Mouse (Mus musculus): ENCODE results near the gene Hacd2. TPM values are rescaled to one million over a fixed set of nuclear protein-coding genes. Genes with fewer than 3 reads are reported as not detected.

The Hacd2 gene
- total and polyA plus RNA-seq, 3 experiments: 30.1 to 135 (median 50.3) TPM

GRCm38 (mm10) chr16:35156306-35156695 lies 134.1 kb downstream of the Hacd2 start:
- Histone ChIP-seq H3K4me1 (ENCODE audit: control insufficient read depth in 1 of 2, insufficient read depth in 2 of 2) (peaks cover 2 to 4% of the 10 kb centered on the region in 2 experiments; a peak in 2 of 4 replicates), H3K9ac (ENCODE audit: insufficient read depth, low read depth) (no peak overlapping the region), H3K36me3 (replicated peaks in 1 of 2; ENCODE audit: control insufficient read depth in 1 of 2, insufficient read depth in 1 of 2, low read length in 1 of 2) (no peaks in the 10 kb centered on the region), H3K4me3 (replicated peaks in 1 of 3; ENCODE audit: low read depth in 2 of 3, low read length in 2 of 3, poor library complexity in 1 of 3) (no peak overlapping the region), H3K9me3 (replicated peaks; ENCODE audit: low read length) (peaks cover 27% of the 10 kb centered on the region), H3K4me2 (ENCODE audit: insufficient read depth, low read depth, poor library complexity, severe bottlenecking) (no peak overlapping the region), H3K79me2 (replicated peaks; ENCODE audit: control insufficient read depth, extremely low read depth, insufficient read depth, poor library complexity, severe bottlenecking) (no peaks in the 10 kb centered on the region), H3K27ac (ENCODE audit: insufficient read depth, low read depth) (no peak overlapping the region), H3K27me3 (replicated peaks) (peaks cover 46% of the 10 kb centered on the region)
- in situ Hi-C loops (cut with MboI; ENCODE audit: low pct_ligation_motif_present, low pct_unique_long_range_greater_than_20kb, low sequenced_read_pairs): no loop called here
- no peak for DNase-seq (ENCODE audit: extremely low read depth)
- dilution Hi-C loops (cut with MboI; ENCODE audit: extremely low pct_ligation_motif_present, extremely low pct_unique_long_range_greater_than_20kb, low sequenced_read_pairs): no loop called here
- TF ChIP-seq E2F4 (IDR thresholded peaks at IDR 0.05; ENCODE audit: insufficient replicate concordance, low read depth, low read length) (no peak), IRF4 (IDR thresholded peaks at IDR 0.05; ENCODE audit: low read depth, low read length) (no peak), JUND (conservative IDR thresholded peaks at IDR 0.05; ENCODE audit: low read depth, low read length) (no peak)

- Histone ChIP-seq H3K27ac (ENCODE audit: insufficient read depth, low read depth) (no peak overlapping the region), H3K4me1 (ENCODE audit: control insufficient read depth in 1 of 2, insufficient read depth in 2 of 2) (peaks cover 2 to 4% of the 10 kb centered on the region in 2 experiments; a peak in 2 of 4 replicates), H3K4me3 (replicated peaks in 1 of 3; ENCODE audit: low read depth in 2 of 3, low read length in 2 of 3, poor library complexity in 1 of 3) (no peak overlapping the region), H3K27me3 (replicated peaks) (peaks cover 45% of the 10 kb centered on the region), H3K36me3 (replicated peaks in 1 of 2; ENCODE audit: control insufficient read depth in 1 of 2, insufficient read depth in 1 of 2, low read length in 1 of 2) (no peaks in the 10 kb centered on the region), H3K79me2 (replicated peaks; ENCODE audit: control insufficient read depth, extremely low read depth, insufficient read depth, poor library complexity, severe bottlenecking) (no peaks in the 10 kb centered on the region), H3K9ac (ENCODE audit: insufficient read depth, low read depth) (no peak overlapping the region), H3K4me2 (ENCODE audit: insufficient read depth, low read depth, poor library complexity, severe bottlenecking) (no peak overlapping the region), H3K9me3 (replicated peaks; ENCODE audit: low read length) (peaks cover 27% of the 10 kb centered on the region)
- TF ChIP-seq MEF2A (IDR thresholded peaks at IDR 0.05; ENCODE audit: borderline replicate concordance, low read depth, low read length): no peak
- TF ChIP-seq ZMIZ1 (IDR thresholded peaks at IDR 0.05; ENCODE audit: low read depth, low read length): no peak
- TF ChIP-seq CTCF (conservative IDR thresholded peaks at IDR 0.05 in 1 of 2, IDR thresholded peaks at IDR 0.05 in 1 of 2; ENCODE audit: low read depth in 2 of 2, low read length in 2 of 2): no peak
- no peak for TF ChIP-seq USF2 (conservative IDR thresholded peaks at IDR 0.05; ENCODE audit: low read depth, low read length)
- TF ChIP-seq NRF1 (IDR thresholded peaks at IDR 0.05; ENCODE audit: low read depth, low read length): no peak
- no peak for TF ChIP-seq POLR2A (IDR thresholded peaks at IDR 0.05; ENCODE audit: low read depth, low read length)
- no peak for TF ChIP-seq HCFC1 (IDR thresholded peaks at IDR 0.05; ENCODE audit: low read depth, low read length)
- no peak for TF ChIP-seq JUND (conservative IDR thresholded peaks at IDR 0.05; ENCODE audit: low read depth, low read length)
- TF ChIP-seq BHLHE40 (IDR thresholded peaks at IDR 0.05; ENCODE audit: low read depth, low read length): no peak
- no peak for TF ChIP-seq RCOR1 (conservative IDR thresholded peaks at IDR 0.05; ENCODE audit: low read depth, low read length)
- no peak for TF ChIP-seq MAFK (IDR thresholded peaks at IDR 0.05; ENCODE audit: insufficient replicate concordance, low read length)
- TF ChIP-seq ZC3H11A (IDR thresholded peaks at IDR 0.05; ENCODE audit: low read depth, low read length): no peak
- no peak for TF ChIP-seq PAX5 (IDR thresholded peaks at IDR 0.05; ENCODE audit: low read length)
- DNase-seq (ENCODE audit: extremely low read depth): no peak
- in situ Hi-C loops (cut with MboI; ENCODE audit: low pct_ligation_motif_present, low pct_unique_long_range_greater_than_20kb, low sequenced_read_pairs) (no loop called here), dilution Hi-C loops (cut with MboI; ENCODE audit: extremely low pct_ligation_motif_present, extremely low pct_unique_long_range_greater_than_20kb, low sequenced_read_pairs) (no loop called here)
Observed at GRCm38 (mm10) chr16:35156832-35157231, 134.6 kb downstream of the Hacd2 start.

Other genes starting within 250 kb of the Hacd2 start
- gene Adcy5, start 132.4 kb downstream of the Hacd2 start, total RNA-seq (2012; rRNA removed): 0.04 TPM in 2 replicates
- 0.03 TPM in 1 of 2 replicates, not detected in the other for gene Adcy5, start 132.4 kb downstream of the Hacd2 start, total RNA-seq (2014; rRNA removed)
- 0.03 TPM in 1 of 2 replicates, not detected in the other for gene Adcy5, start 132.4 kb downstream of the Hacd2 start, polyA plus RNA-seq (2012; ENCODE audit: insufficient read length, low read depth)

Data from CH12.LX (cell line).